Mouse (Mus musculus) kidney, adult 2 months (tissue): ENCODE results near the gene Fsip2. TPM values are rescaled to one million over a fixed set of nuclear protein-coding genes. Genes with fewer than 3 reads are reported as not detected.

Experiments
- DNase-seq: peaks from one replicate; pipeline ENCODE4 v3.0.0; 2021
- H3K27ac ChIP-seq: fragments of 200-500 bp; 2 replicates; pipeline ENCODE4 v1.5.1; 2012; ENCODE audit warnings: low read depth, low read length, control low read depth, inconsistent platforms; ENCODE audit not compliant: insufficient read depth
- H3K27me3 ChIP-seq: fragments of 200-500 bp; replicated peaks from 2 replicates; pipeline ENCODE4 v1.6.1; 2012; ENCODE audit warnings: mild to moderate bottlenecking, moderate library complexity, low read length, inconsistent platforms; ENCODE audit not compliant: control insufficient read depth, insufficient read depth
- H3K36me3 ChIP-seq: fragments of 200-500 bp; 2 replicates; pipeline ENCODE4 v1.6.1; 2012; ENCODE audit warnings: mild to moderate bottlenecking, moderate library complexity, low read length, inconsistent platforms; ENCODE audit not compliant: control insufficient read depth, insufficient read depth
- H3K4me1 ChIP-seq: fragments of 200-500 bp; 2 replicates; pipeline ENCODE4 v1.6.1; 2011; ENCODE audit warnings: low read length; ENCODE audit not compliant: control insufficient read depth, insufficient read depth
- H3K4me3 ChIP-seq: fragments of 200-500 bp; 2 replicates; pipeline ENCODE4 v1.5.1; 2011; ENCODE audit warnings: mild to moderate bottlenecking, low read depth, low read length, control low read depth; ENCODE audit not compliant: insufficient read depth
- CTCF ChIP-seq: fragments of 200-500 bp; conservative IDR thresholded peaks from 2 replicates; pipeline ENCODE4 v1.5.1; 2011; ENCODE audit warnings: low read depth, mild to moderate bottlenecking, control low read depth, low read length, moderate library complexity, mixed read lengths; ENCODE audit not compliant: insufficient read depth, insufficient read length
- POLR2A ChIP-seq: fragments of 200-500 bp; IDR thresholded peaks from one replicate; pipeline ENCODE4 v1.6.1; 2011; ENCODE audit warnings: low read depth, low read length, control low read depth
- WGBS: fragments of 180-500 bp; shearing (Covaris S2); methylation state at CpG from one replicate; pipeline ENCODE4 v1.1.7; 2018; 5-methylcytosine and 5-hydroxymethylcytosine counted together
- polyA plus RNA-seq: library from polyadenylated mRNA; depleted of rRNA; stranded (reverse); fragments of >200 nt; gene quantifications from 2 replicates; pipeline ENCODE4 v1.2.3, GENCODE M21; 2012; rRNA removed

The Fsip2 gene
- not detected in 2 replicates for polyA plus RNA-seq

DNA sequence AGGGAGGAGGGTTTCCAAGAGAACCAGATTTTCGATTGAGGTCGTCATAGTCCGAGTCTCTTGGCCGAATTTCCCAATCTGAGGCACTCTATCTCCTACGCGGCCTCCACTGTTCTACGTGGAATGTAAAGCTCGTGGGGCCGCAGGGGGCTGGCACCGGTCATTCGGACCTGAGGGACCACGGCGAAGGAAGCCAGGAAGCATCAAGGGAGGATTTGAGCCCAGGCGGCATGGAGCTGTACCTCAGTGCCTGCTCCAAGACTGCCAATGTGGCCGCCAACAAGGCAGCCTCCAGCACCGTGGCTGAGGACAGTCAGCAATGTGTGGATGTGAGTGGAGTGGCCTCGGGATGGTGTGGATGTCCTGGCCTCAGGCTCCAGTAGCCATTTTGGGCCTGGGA is at the start of gene Fsip2:
TSS of gene Fsip2 (plus strand) at position 163 of the 400 bp plus-strand sequence.
- no peak for TF ChIP-seq CTCF
- no peak for TF ChIP-seq POLR2A
- no peak for DNase-seq
- H3K4me1 ChIP-seq, result no peaks in the 10 kb centered on the region
- H3K27me3 ChIP-seq, result no peaks in the 10 kb centered on the region
- 94% methylated on average over 17 of the region's 17 CpGs for WGBS
- no peak within 1 kb of the TSS for H3K27ac ChIP-seq
- H3K4me3 ChIP-seq, result no peak within 1 kb of the TSS
- H3K36me3 ChIP-seq, result no peaks in the 10 kb centered on the region

DNA sequence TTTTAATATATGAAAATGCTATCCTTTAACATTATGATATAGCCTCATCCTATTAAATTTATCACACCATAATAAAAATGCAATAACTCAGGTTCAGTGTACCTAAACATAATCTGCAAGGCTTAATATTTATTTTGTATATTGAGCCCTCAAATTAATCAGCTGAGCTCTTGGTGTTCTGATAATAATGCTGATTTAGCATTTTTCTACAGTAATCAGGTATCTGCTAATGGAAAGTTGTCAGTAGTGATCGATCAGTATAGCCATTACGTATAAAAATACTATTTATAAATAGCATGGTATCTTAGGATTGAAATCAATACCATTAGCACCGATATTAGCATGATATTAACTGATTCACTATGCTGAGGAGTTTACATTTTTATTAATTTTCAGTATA is 20.0 kb downstream of the Fsip2 start:
- Histone ChIP-seq H3K27ac (no peak overlapping the region), H3K4me3 (no peak overlapping the region), H3K36me3 (no peaks in the 10 kb centered on the region), H3K27me3 (no peaks in the 10 kb centered on the region), H3K4me1 (no peaks in the 10 kb centered on the region)
- no peak for DNase-seq
- no peak for TF ChIP-seq POLR2A
- no peak for TF ChIP-seq CTCF
- 87% methylated on average over 3 of the region's 3 CpGs for WGBS

DNA sequence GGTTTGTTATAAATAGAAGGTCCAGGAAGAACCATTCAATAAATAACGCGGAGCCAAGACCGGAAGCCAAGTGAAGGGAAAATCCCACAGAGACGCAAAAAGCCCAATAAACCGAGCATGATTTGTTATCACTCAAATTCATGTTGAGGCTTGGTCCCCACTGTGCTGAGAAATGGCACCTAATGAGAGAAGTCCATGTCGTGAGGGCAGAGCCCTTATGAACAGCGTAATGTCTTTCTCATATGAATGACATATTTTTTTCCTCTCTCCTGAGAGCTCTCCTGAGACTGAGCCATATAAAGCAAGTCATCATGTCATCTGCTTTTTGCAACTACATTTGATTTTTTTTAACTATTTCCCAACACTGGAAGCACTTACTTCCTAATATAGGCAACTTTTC is 82.4 kb downstream of the Fsip2 start:
- no peaks in the 10 kb centered on the region for H3K27me3 ChIP-seq
- TF ChIP-seq CTCF (no peak), POLR2A (no peak)
- 68% methylated on average over 7 of the region's 7 CpGs for WGBS
- no peak for DNase-seq
- no peaks in the 10 kb centered on the region for H3K36me3 ChIP-seq
- no peaks in the 10 kb centered on the region for H3K4me1 ChIP-seq
- H3K27ac ChIP-seq, result no peak overlapping the region
- H3K4me3 ChIP-seq, result no peak overlapping the region

DNA sequence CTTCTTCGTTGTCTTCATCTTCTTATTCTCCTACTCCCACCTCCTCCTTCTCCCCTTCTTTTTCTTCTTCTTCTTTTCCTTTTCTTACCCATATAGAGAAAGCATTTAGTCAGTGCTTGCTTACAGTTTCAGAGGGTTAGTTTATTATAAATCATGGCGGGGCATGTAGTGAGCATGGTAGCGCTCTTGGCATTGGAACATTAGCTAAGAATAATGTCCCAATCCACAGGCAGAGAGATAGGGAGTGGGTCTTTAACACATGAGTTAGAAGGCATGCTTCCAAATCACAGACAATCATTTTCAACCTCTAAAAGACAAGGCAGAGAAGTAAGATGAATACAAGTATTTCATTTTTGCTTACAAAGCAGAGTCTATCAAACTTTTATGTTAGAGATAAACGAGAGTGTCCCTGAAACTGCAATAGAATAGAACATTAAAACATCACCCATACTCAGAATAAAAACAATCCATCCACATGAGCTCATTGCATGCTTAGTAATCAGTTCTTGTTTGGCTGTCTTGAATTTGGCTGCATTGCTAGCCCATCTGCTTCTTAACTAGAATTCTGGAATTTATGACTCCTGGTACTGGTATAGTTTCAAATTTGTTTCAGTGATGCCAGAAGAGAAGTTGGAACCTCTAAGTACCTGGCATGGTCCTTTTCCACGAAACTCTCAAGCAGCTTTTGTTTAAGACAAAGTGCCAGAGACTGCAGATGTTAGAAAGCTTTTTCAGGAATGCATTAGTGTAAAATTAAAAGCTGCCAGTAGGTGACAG is 109.7 kb downstream of the Fsip2 start:
- Histone ChIP-seq H3K4me1 (no peaks in the 10 kb centered on the region), H3K36me3 (no peaks in the 10 kb centered on the region), H3K4me3 (no peak overlapping the region), H3K27me3 (no peaks in the 10 kb centered on the region), H3K27ac (no peak overlapping the region)
- WGBS, result 67% methylated on average over 5 of the region's 5 CpGs
- DNase-seq, result no peak
- no peak for TF ChIP-seq POLR2A
- TF ChIP-seq CTCF, result no peak
